Mouse (Mus musculus): Measurements from ENCODE around the gene B2m.

DNA sequence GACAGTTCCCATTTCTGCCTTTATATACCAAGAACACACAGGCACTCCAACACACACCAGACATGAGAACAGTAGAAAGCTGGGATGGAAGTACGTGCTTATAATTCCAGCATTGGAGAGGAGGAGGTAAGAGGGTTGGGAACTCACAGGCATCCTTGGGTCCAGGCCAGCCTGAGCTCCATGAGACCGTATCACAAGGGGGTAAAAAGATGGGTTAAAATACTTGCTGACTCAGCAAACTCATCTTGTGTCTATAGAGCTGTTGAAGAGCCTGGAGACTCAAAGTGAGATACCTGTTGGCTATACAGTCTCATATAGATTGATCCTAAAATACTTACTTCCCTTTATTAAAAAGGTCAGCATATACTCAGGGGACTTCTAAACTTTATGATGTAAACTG lies 30.6 kb upstream of the B2m start:
- TF ChIP-seq CTCF (IDR thresholded peaks at IDR 0.05; ENCODE audit: low read depth, low read length) = no peak
- no peak for TF ChIP-seq GATA1 (IDR thresholded peaks at IDR 0.05; ENCODE audit: borderline replicate concordance, low read length)
- TF ChIP-seq TAL1 (conservative IDR thresholded peaks at IDR 0.05; ENCODE audit: low read depth, low read length) = no peak
- TF ChIP-seq POLR2AphosphoS5 (IDR thresholded peaks at IDR 0.05; ENCODE audit: insufficient replicate concordance, low read depth, low read length) = no peak
- no peak for TF ChIP-seq GATA2 (IDR thresholded peaks at IDR 0.05; ENCODE audit: borderline replicate concordance, low read depth, low read length)

Data from G1E (cell line).